Mouse (Mus musculus) ES-Bruce4 (cell line): Measurements from ENCODE around the gene Rpl37.

ENCODE experiments used
- CTCF ChIP-seq: IDR thresholded peaks from one replicate; pipeline ENCODE4 v1.8.1; 2011; ENCODE audit warnings: low read depth, low read length
- EP300 ChIP-seq: IDR thresholded peaks from 2 replicates; pipeline ENCODE4 v1.6.1; 2011; ENCODE audit warnings: low read depth, low read length; ENCODE audit not compliant: insufficient read depth
- POLR2A ChIP-seq: IDR thresholded peaks from one replicate; pipeline ENCODE4 v1.8.1; 2011; ENCODE audit warnings: low read length; ENCODE audit not compliant: insufficient read depth

DNA sequence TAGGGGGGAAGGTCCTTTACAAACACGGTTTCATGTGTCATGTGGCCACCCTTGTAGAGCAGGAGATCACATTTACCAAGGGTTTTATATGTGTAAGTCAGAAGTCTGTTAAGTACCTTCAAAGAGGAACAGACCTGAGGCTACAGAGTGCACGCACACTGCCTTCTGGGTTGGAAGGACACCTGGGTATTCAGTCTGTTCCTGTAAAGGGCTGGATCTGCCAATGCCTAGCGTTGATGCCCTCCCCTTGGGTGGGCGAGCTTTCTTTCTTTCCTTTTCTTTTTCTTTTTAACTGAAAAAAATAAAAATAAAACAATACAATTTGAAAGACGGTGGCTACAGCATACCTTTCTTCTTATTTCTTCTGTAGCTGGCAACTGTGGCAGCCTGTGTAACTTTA, 38.6 kb downstream of the Rpl37 start:
- TF ChIP-seq CTCF (no peak), EP300 (no peak), POLR2A (no peak)
